ENCODE assay signal across 20 mouse cellular contexts in genomic region chr4:136098446-136098845, GRCm38 (mm10).
"Had no signal": no experiment of that assay in that cellular context is flagged by ENCODE, and none has a peak within 500 bp of the region (broad histone marks: within the 10 kb centered on the region; RNA-seq: fewer than 3 reads in every experiment).

No protein-coding gene starts in this region.

- H3K4me3 ChIP-seq: midbrain, embryonic 10.5 days; midbrain, embryonic 12.5 days; myocyte; neural tube, embryonic 13.5 days; neural tube, embryonic 15.5 days; stomach, embryonic 15.5 days had no signal

- DNase-seq: lung, adult 18-20 months; lung, embryonic 14.5 days; lung, postnatal 10 days; lung, postnatal 4 days; midbrain, embryonic 14.5 days; retina, postnatal 1 day; right cerebral cortex, adult 18-20 months; right cerebral cortex, postnatal 25 days; right cerebral cortex, postnatal 4 days; spleen, adult 18-20 months; thymus, adult 2 months; thymus, postnatal 36 days had no signal

- ATAC-seq: midbrain, embryonic 16.5 days had no signal

- H3K4me1 ChIP-seq: neural tube, embryonic 15.5 days; stomach, embryonic 15.5 days had no signal

- H3K27ac ChIP-seq: midbrain, embryonic 10.5 days; midbrain, embryonic 12.5 days; neural tube, embryonic 13.5 days; neural tube, embryonic 15.5 days; stomach, embryonic 15.5 days; stomach, postnatal 0 days had no signal
